ENCODE assay signal across 9 mouse cellular contexts in genomic region chr11:46062993-46063731, GRCm38 (mm10). TPM values are rescaled to one million over a fixed set of nuclear protein-coding genes. Genes with fewer than 3 reads are reported as not detected.
DNase-seq lines count a peak whose midpoint lies in the region; ATAC-seq and TF ChIP-seq lines count a peak whose summit lies in the region.
"Had no signal": no experiment of that assay in that cellular context is flagged by ENCODE, and none has a peak within 500 bp of the region (broad histone marks: within the 10 kb centered on the region; RNA-seq: fewer than 3 reads in every experiment).

No protein-coding gene starts in this region.

- H3K9ac ChIP-seq in intestine, postnatal 0 days (ENCODE audit: low read depth, low read length): no peak overlapping the region
- peak overlapping the region; percentile 27; the same call in 1 of the 2 replicates for H3K9ac ChIP-seq in stomach, postnatal 0 days (ENCODE audit: low read length)
- H3K9ac ChIP-seq in forebrain, embryonic 13.5 days: no peak overlapping the region

- TF ChIP-seq CTCF in cerebellum, adult 2 months (IDR thresholded peaks at IDR 0.05; ENCODE audit: borderline replicate concordance, insufficient read depth, low read depth, low read length): no peak
- peak; percentile 47 for TF ChIP-seq CTCF in intestine, postnatal 0 days (IDR thresholded peaks at IDR 0.05; ENCODE audit: low read depth)
- TF ChIP-seq CTCF in stomach, postnatal 0 days (IDR thresholded peaks at IDR 0.05; ENCODE audit: low read depth): peak; percentile 57

- H3K4me2 ChIP-seq in intestine, postnatal 0 days (replicated peaks; ENCODE audit: low read depth): no peak overlapping the region
- no peak overlapping the region for H3K4me2 ChIP-seq in stomach, postnatal 0 days (replicated peaks; ENCODE audit: low read depth)
- H3K4me2 ChIP-seq in forebrain, embryonic 13.5 days: no peak overlapping the region

- H3K36me3 ChIP-seq in embryonic facial prominence, embryonic 10.5 days (replicated peaks): peaks cover 28% of the 10 kb centered on the region; the same call in 1 of the 2 replicates
- peaks cover 5% of the 10 kb centered on the region; the same call in 1 of the 2 replicates for H3K36me3 ChIP-seq in intestine, postnatal 0 days (ENCODE audit: control insufficient read depth, insufficient read depth)
- peaks cover 3% of the 10 kb centered on the region; the same call in 1 of the 2 replicates for H3K36me3 ChIP-seq in stomach, postnatal 0 days (ENCODE audit: control insufficient read depth, insufficient read depth, low read length)
- H3K36me3 ChIP-seq in forebrain, embryonic 13.5 days (ENCODE audit: poor library complexity, severe bottlenecking): peaks cover 13% of the 10 kb centered on the region; the same call in 1 of the 2 replicates
- H3K36me3 ChIP-seq: G1E had no signal

- no peaks in the 10 kb centered on the region for H3K27me3 ChIP-seq in cerebellum, adult 2 months (ENCODE audit: control insufficient read depth, insufficient read depth, low read length)
- H3K27me3 ChIP-seq in embryonic facial prominence, embryonic 10.5 days (replicated peaks; ENCODE audit: low read depth, poor library complexity, severe bottlenecking): no peaks in the 10 kb centered on the region
- no peaks in the 10 kb centered on the region for H3K27me3 ChIP-seq in intestine, postnatal 0 days (replicated peaks; ENCODE audit: control insufficient read depth, insufficient read depth, low read length)
- no peaks in the 10 kb centered on the region for H3K27me3 ChIP-seq in stomach, postnatal 0 days (ENCODE audit: control insufficient read depth, insufficient read depth, low read length)
- H3K27me3 ChIP-seq in forebrain, embryonic 13.5 days: no peaks in the 10 kb centered on the region

- H3K4me3 ChIP-seq in cerebellum, adult 2 months (replicated peaks; ENCODE audit: insufficient read depth, low read depth, low read length): no peak overlapping the region
- H3K4me3 ChIP-seq in embryonic facial prominence, embryonic 10.5 days: no peak overlapping the region
- H3K4me3 ChIP-seq in intestine, postnatal 0 days (ENCODE audit: low read depth, low read length): no peak overlapping the region
- no peak overlapping the region for H3K4me3 ChIP-seq in stomach, postnatal 0 days (ENCODE audit: low read depth, low read length)
- no peak overlapping the region for H3K4me3 ChIP-seq in forebrain, embryonic 13.5 days

- H3K9me3 ChIP-seq in embryonic facial prominence, embryonic 10.5 days: no peaks in the 10 kb centered on the region
- no peaks in the 10 kb centered on the region for H3K9me3 ChIP-seq in intestine, postnatal 0 days (ENCODE audit: control insufficient read depth)
- no peaks in the 10 kb centered on the region for H3K9me3 ChIP-seq in stomach, postnatal 0 days (ENCODE audit: control insufficient read depth, low read length)
- no peaks in the 10 kb centered on the region for H3K9me3 ChIP-seq in forebrain, embryonic 13.5 days (replicated peaks)
- H3K9me3 ChIP-seq: G1E had no signal

- peak overlapping the region; percentile 63; the same call in 1 of the 2 replicates for H3K27ac ChIP-seq in cerebellum, adult 2 months (ENCODE audit: insufficient read depth, low read length)
- peak overlapping the region; percentile 19; the same call in 1 of the 2 replicates for H3K27ac ChIP-seq in embryonic facial prominence, embryonic 10.5 days (replicated peaks)
- peak overlapping the region; percentile 28; the same call in 1 of the 2 replicates for H3K27ac ChIP-seq in intestine, postnatal 0 days (ENCODE audit: low read depth, low read length)
- peak overlapping the region; percentile 61; the same call in 1 of the 2 replicates for H3K27ac ChIP-seq in stomach, postnatal 0 days (replicated peaks)
- H3K27ac ChIP-seq in forebrain, embryonic 13.5 days: no peak overlapping the region

- DNase-seq in cerebellum, adult 2 months: peak in 1 of 2 experiments; percentile 29
- no peak for DNase-seq in cerebellum, adult 18-20 months
- DNase-seq in 3T3-L1 (ENCODE audit: low read depth, low spot score): peak; percentile 23
- no peak for DNase-seq in embryonic facial prominence, embryonic 10.5 days (ENCODE audit: low spot score)
- no peak for DNase-seq in stomach, postnatal 0 days (ENCODE audit: low spot score)
- DNase-seq in right cerebral cortex, postnatal 25 days: no peak

- TF ChIP-seq POLR2A in cerebellum, adult 2 months (IDR thresholded peaks at IDR 0.05; ENCODE audit: borderline replicate concordance, insufficient read depth, low read length): no peak

- peaks cover 16% of the 10 kb centered on the region; the same call in 1 of the 2 replicates for H3K4me1 ChIP-seq in cerebellum, adult 2 months (ENCODE audit: control insufficient read depth, insufficient read depth, low read length)
- H3K4me1 ChIP-seq in embryonic facial prominence, embryonic 10.5 days: peaks cover 33% of the 10 kb centered on the region
- no peaks in the 10 kb centered on the region for H3K4me1 ChIP-seq in intestine, postnatal 0 days (replicated peaks; ENCODE audit: control insufficient read depth, insufficient read depth, low read length)
- H3K4me1 ChIP-seq in stomach, postnatal 0 days (replicated peaks; ENCODE audit: control insufficient read depth, insufficient read depth): no peaks in the 10 kb centered on the region; the same call in 1 of the 2 replicates
- peaks cover 17% of the 10 kb centered on the region for H3K4me1 ChIP-seq in forebrain, embryonic 13.5 days

- WGBS in cerebellum, adult 2 months: 70% methylated on average over 9 of the region's 9 CpGs
- 65% methylated on average over 9 of the region's 9 CpGs for WGBS in embryonic facial prominence, embryonic 10.5 days
- 56% methylated on average over 9 of the region's 9 CpGs for WGBS in intestine, postnatal 0 days
- WGBS in stomach, postnatal 0 days: 44% methylated on average over 9 of the region's 9 CpGs
- 68% methylated on average over 9 of the region's 9 CpGs for WGBS in forebrain, embryonic 13.5 days

- ATAC-seq in intestine, postnatal 0 days: no peak
- no peak for ATAC-seq in stomach, postnatal 0 days (ENCODE audit: low FRiP score, low TSS enrichment)
- ATAC-seq in forebrain, embryonic 13.5 days: no peak

- TF ChIP-seq EP300 in stomach, postnatal 0 days (optimal IDR thresholded peaks at IDR 0.05): no peak

RNA-seq across cellular contexts. Expression of gene Adam19, which starts 7.4 kb away (rescaled TPM):
- 9.8 and 11.4 TPM in 2 replicates for polyA plus RNA-seq in cerebellum, adult 2 months (2012; rRNA removed)
- 11.3 and 13.9 TPM in 2 replicates for polyA plus RNA-seq in embryonic facial prominence, embryonic 10.5 days (2016; fragmentation: Nextera tagmentation; extraction: Ambion mirVana)
- polyA plus RNA-seq in intestine, postnatal 0 days (2015; fragmentation: Nextera tagmentation; extraction: Ambion mirVana): 4.0 and 4.5 TPM in 2 replicates
- polyA plus RNA-seq in stomach, postnatal 0 days (2015; fragmentation: Nextera tagmentation; extraction: Ambion mirVana): 4.3 and 4.9 TPM in 2 replicates
- polyA plus RNA-seq in forebrain, embryonic 13.5 days (2015; fragmentation: Nextera tagmentation; extraction: Ambion mirVana): 6.2 and 7.2 TPM in 2 replicates
- polyA plus RNA-seq: G1E had no signal

RNA-seq across cellular contexts. Expression of gene Gm12166, which starts 11.0 kb away (rescaled TPM):
- 7.3 and 9.0 TPM in 2 replicates for polyA plus RNA-seq in cerebellum, adult 2 months (2012; rRNA removed)
- 2.9 and 3.0 TPM in 2 replicates for polyA plus RNA-seq in embryonic facial prominence, embryonic 10.5 days (2016; fragmentation: Nextera tagmentation; extraction: Ambion mirVana)
- 9.5 and 10.2 TPM in 2 replicates for polyA plus RNA-seq in intestine, postnatal 0 days (2015; fragmentation: Nextera tagmentation; extraction: Ambion mirVana)
- polyA plus RNA-seq in stomach, postnatal 0 days (2015; fragmentation: Nextera tagmentation; extraction: Ambion mirVana): 7.0 and 7.3 TPM in 2 replicates
- 2.6 and 4.3 TPM in 2 replicates for polyA plus RNA-seq in forebrain, embryonic 13.5 days (2015; fragmentation: Nextera tagmentation; extraction: Ambion mirVana)
